Mouse (Mus musculus): ENCODE data around the gene Cep63.

The Cep63 gene

GRCm38 (mm10) chr9:102609221-102609620 lies 17.1 kb downstream of the Cep63 start:
- no peak overlapping the region for H3K4me3 ChIP-seq (replicated peaks; ENCODE audit: low read length)
- H3K36me3 ChIP-seq (ENCODE audit: insufficient read depth, low read length): peaks cover 41% of the 10 kb centered on the region
- H3K4me1 ChIP-seq (replicated peaks; ENCODE audit: low read depth, low read length): 0 out of 2 replicates have a peak, but pooled peaks cover 3% of the 10 kb centered on the region
- H3K27me3 ChIP-seq (ENCODE audit: insufficient read depth, low read length): no peaks in the 10 kb centered on the region
- no peak for TF ChIP-seq POU5F1 (IDR thresholded peaks at IDR 0.05; ENCODE audit: borderline replicate concordance, low read length)
- H3K9me3 ChIP-seq (ENCODE audit: low read length): no peaks in the 10 kb centered on the region

DNA sequence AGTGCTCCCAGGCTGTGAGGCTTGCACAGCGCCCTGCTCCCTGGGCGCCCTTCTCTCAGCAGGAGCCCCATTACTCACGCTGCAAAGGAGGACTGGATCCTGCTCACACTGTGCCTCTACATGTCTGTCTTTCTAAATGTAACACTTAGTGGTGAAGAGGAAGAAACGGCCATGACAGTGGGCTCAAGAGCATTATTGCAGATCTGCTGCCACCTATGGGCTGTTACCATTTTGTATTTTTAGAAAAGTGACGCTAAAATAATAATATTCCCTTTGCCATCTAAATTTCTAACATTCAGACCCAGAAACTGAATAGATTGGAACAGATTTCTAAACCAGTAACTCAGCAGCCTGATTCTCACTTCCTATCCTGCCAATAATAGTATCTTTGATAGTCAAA lies 18.9 kb downstream of the Cep63 start:
- no peak for TF ChIP-seq POU5F1 (IDR thresholded peaks at IDR 0.05; ENCODE audit: borderline replicate concordance, low read length)
- peak; percentile 32; the same call in 1 of the 2 replicates for TF ChIP-seq CTCF (conservative IDR thresholded peaks at IDR 0.05; ENCODE audit: low read length)
- H3K9me3 ChIP-seq (ENCODE audit: low read length): no peaks in the 10 kb centered on the region
- H3K36me3 ChIP-seq (ENCODE audit: insufficient read depth, low read length): peaks cover 31% of the 10 kb centered on the region
- no peaks in the 10 kb centered on the region for H3K27me3 ChIP-seq (ENCODE audit: insufficient read depth, low read length)
- no peak overlapping the region for H3K4me3 ChIP-seq (replicated peaks; ENCODE audit: low read length)
- 0 out of 2 replicates have a peak, but pooled peaks cover 1% of the 10 kb centered on the region for H3K4me1 ChIP-seq (replicated peaks; ENCODE audit: low read depth, low read length)

- Histone ChIP-seq H3K9me3 (ENCODE audit: low read length) (no peaks in the 10 kb centered on the region), H3K4me1 (replicated peaks; ENCODE audit: low read depth, low read length) (no peaks in the 10 kb centered on the region), H3K36me3 (ENCODE audit: insufficient read depth, low read length) (peaks cover 37% of the 10 kb centered on the region), H3K27me3 (ENCODE audit: insufficient read depth, low read length) (no peaks in the 10 kb centered on the region), H3K4me3 (replicated peaks; ENCODE audit: low read length) (no peak overlapping the region)
- no peak for TF ChIP-seq CTCF (conservative IDR thresholded peaks at IDR 0.05; ENCODE audit: low read length)
- no peak for TF ChIP-seq NANOG (IDR thresholded peaks at IDR 0.05; ENCODE audit: borderline replicate concordance, low read length)
- no peak for TF ChIP-seq POU5F1 (IDR thresholded peaks at IDR 0.05; ENCODE audit: borderline replicate concordance, low read length)
Observed at GRCm38 (mm10) chr9:102605162-102605561, 21.2 kb downstream of the Cep63 start.

DNA sequence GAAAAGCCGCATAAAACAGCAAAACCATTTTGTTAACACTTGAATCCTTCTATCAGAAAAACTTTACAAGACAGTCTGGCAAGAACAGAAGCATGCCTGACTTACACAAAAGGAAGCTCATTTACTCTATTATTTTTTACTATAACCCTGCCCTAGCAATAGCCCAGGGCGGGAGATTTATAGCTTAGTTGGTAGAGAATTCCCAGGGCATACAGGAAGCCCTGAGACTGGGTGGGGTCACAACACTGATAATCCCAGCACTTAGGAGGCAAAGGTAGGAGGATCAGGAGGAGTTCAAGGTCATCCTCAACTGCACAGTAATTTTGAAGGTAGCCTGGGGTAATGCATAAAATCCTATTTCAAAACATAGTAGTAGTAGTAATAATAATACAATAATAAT lies 24.7 kb downstream of the Cep63 start:
- H3K4me1 ChIP-seq (replicated peaks; ENCODE audit: low read depth, low read length): no peaks in the 10 kb centered on the region
- peaks cover 34% of the 10 kb centered on the region for H3K36me3 ChIP-seq (ENCODE audit: insufficient read depth, low read length)
- H3K9me3 ChIP-seq (ENCODE audit: low read length): no peaks in the 10 kb centered on the region
- no peak for TF ChIP-seq POU5F1 (IDR thresholded peaks at IDR 0.05; ENCODE audit: borderline replicate concordance, low read length)
- no peak for TF ChIP-seq CTCF (conservative IDR thresholded peaks at IDR 0.05; ENCODE audit: low read length)
- no peak for TF ChIP-seq NANOG (IDR thresholded peaks at IDR 0.05; ENCODE audit: borderline replicate concordance, low read length)
- no peaks in the 10 kb centered on the region for H3K27me3 ChIP-seq (ENCODE audit: insufficient read depth, low read length)
- no peak overlapping the region for H3K4me3 ChIP-seq (replicated peaks; ENCODE audit: low read length)

GRCm38 (mm10) chr9:102601187-102601586 lies 25.1 kb downstream of the Cep63 start:
- Histone ChIP-seq H3K4me3 (replicated peaks; ENCODE audit: low read length) (no peak overlapping the region), H3K4me1 (replicated peaks; ENCODE audit: low read depth, low read length) (no peaks in the 10 kb centered on the region), H3K27me3 (ENCODE audit: insufficient read depth, low read length) (no peaks in the 10 kb centered on the region), H3K36me3 (ENCODE audit: insufficient read depth, low read length) (peaks cover 38% of the 10 kb centered on the region), H3K9me3 (ENCODE audit: low read length) (no peaks in the 10 kb centered on the region)
- no peak for TF ChIP-seq POU5F1 (IDR thresholded peaks at IDR 0.05; ENCODE audit: borderline replicate concordance, low read length)
- TF ChIP-seq NANOG (IDR thresholded peaks at IDR 0.05; ENCODE audit: borderline replicate concordance, low read length): no peak
- TF ChIP-seq CTCF (conservative IDR thresholded peaks at IDR 0.05; ENCODE audit: low read length): no peak

GRCm38 (mm10) chr9:102595662-102596436 lies 30.5 kb downstream of the Cep63 start:
- TF ChIP-seq CTCF (conservative IDR thresholded peaks at IDR 0.05; ENCODE audit: low read length) (no peak), NANOG (IDR thresholded peaks at IDR 0.05; ENCODE audit: borderline replicate concordance, low read length) (no peak), POU5F1 (IDR thresholded peaks at IDR 0.05; ENCODE audit: borderline replicate concordance, low read length) (no peak)
- Histone ChIP-seq H3K4me1 (replicated peaks; ENCODE audit: low read depth, low read length) (no peaks in the 10 kb centered on the region), H3K4me3 (replicated peaks; ENCODE audit: low read length) (no peak overlapping the region), H3K36me3 (ENCODE audit: insufficient read depth, low read length) (peaks cover 54% of the 10 kb centered on the region), H3K27me3 (ENCODE audit: insufficient read depth, low read length) (no peaks in the 10 kb centered on the region), H3K9me3 (ENCODE audit: low read length) (no peaks in the 10 kb centered on the region)

DNA sequence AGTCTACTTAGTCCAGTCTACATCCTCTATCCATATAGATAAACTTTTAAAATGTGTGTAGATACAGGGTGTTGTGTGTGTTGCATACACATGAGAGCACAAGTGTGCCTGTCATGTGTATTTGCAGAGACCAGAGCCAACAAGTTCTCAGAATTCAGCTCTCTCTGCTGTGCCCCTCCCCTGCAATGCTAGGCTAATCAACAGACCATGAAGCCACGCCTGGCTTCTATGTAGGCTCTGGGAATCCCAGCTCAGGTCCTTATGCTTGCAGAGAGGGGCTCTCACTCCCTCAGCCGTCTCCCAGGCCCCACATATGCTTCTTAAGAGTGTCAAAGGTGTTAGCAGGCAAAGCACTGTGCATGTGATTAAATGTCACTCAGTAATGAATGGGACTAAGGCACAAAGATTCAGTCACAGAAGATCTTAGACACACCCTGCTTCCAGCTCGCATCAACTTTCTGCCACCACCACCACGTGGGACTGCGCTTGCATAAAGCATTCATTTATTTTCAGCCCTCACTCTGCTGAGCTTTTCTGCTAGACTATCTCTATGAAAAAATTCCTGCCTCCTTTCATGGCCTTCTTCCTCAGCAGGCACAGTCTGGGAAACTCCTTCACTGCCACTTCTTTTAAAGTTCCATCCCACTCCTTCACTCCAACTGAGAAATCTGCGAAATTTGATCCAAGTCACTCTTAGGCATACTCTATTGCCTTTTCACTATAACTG lies 31.5 kb downstream of the Cep63 start:
- Histone ChIP-seq H3K9me3 (ENCODE audit: low read length) (no peaks in the 10 kb centered on the region), H3K36me3 (ENCODE audit: insufficient read depth, low read length) (peaks cover 50% of the 10 kb centered on the region), H3K27me3 (ENCODE audit: insufficient read depth, low read length) (no peaks in the 10 kb centered on the region), H3K4me1 (replicated peaks; ENCODE audit: low read depth, low read length) (no peaks in the 10 kb centered on the region), H3K4me3 (replicated peaks; ENCODE audit: low read length) (no peak overlapping the region)
- TF ChIP-seq NANOG (IDR thresholded peaks at IDR 0.05; ENCODE audit: borderline replicate concordance, low read length) (no peak), CTCF (conservative IDR thresholded peaks at IDR 0.05; ENCODE audit: low read length) (no peak), POU5F1 (IDR thresholded peaks at IDR 0.05; ENCODE audit: borderline replicate concordance, low read length) (no peak)

DNA sequence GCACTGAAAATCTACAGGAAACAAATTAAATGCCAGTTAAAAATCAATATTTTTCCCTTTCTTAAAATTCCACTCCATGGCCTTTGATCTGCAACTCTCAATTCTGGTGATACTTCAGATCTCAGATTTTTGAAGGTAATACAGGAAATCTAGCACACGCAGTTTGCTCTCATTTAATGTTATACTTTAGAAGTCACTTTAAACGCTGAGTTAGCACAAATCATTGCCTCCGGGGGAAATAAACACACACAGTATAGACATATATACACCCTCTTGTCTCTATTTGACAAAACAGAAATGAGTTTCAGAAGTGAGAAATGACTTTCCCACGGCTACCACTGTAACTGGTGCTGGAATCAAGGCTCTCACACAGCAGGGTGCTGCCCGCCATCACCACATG lies 39.0 kb downstream of the Cep63 start:
- TF ChIP-seq NANOG (IDR thresholded peaks at IDR 0.05; ENCODE audit: borderline replicate concordance, low read length) (no peak), POU5F1 (IDR thresholded peaks at IDR 0.05; ENCODE audit: borderline replicate concordance, low read length) (no peak), CTCF (conservative IDR thresholded peaks at IDR 0.05; ENCODE audit: low read length) (no peak)
- Histone ChIP-seq H3K27me3 (ENCODE audit: insufficient read depth, low read length) (no peaks in the 10 kb centered on the region), H3K9me3 (ENCODE audit: low read length) (no peaks in the 10 kb centered on the region), H3K4me1 (replicated peaks; ENCODE audit: low read depth, low read length) (no peaks in the 10 kb centered on the region), H3K4me3 (replicated peaks; ENCODE audit: low read length) (no peak overlapping the region), H3K36me3 (ENCODE audit: insufficient read depth, low read length) (peaks cover 40% of the 10 kb centered on the region)
